Mouse (Mus musculus) liver, embryonic 11.5 days (tissue): ENCODE results near the gene Kank1. TPM values are rescaled to one million over a fixed set of nuclear protein-coding genes. Genes with fewer than 3 reads are reported as not detected.

Experiments used
- ATAC-seq: fragments of 200-750 bp; cut with Nextera tagmentation; replicated peaks from 2 replicates; pipeline ENCODE4 v1.8.0; 2017; ENCODE audit warnings: moderate number of reproducible peaks, mild to moderate bottlenecking, moderate TSS enrichment, moderate library complexity; ENCODE audit not compliant: low FRiP score
- DNase-seq: peaks from one replicate; pipeline ENCODE4 v3.0.0-alpha.2; 2017; ENCODE audit warnings: low spot score
- H3K27ac ChIP-seq: fragments of 300-500 bp; sonication (generic); 2 replicates; pipeline ENCODE4 v1.5.1; 2014; ENCODE audit warnings: mild to moderate bottlenecking, low read depth, low read length, control low read depth
- H3K27me3 ChIP-seq: fragments of 300-500 bp; sonication (generic); replicated peaks from 2 replicates; pipeline ENCODE4 v1.6.1; 2014; ENCODE audit warnings: low read length, mixed read lengths; ENCODE audit not compliant: control insufficient read depth, insufficient read depth
- H3K36me3 ChIP-seq: fragments of 300-500 bp; sonication (generic); 2 replicates; pipeline ENCODE4 v1.6.1; 2014; ENCODE audit warnings: mild to moderate bottlenecking, low read length, moderate library complexity, mixed read lengths; ENCODE audit not compliant: control insufficient read depth, insufficient read depth
- H3K4me1 ChIP-seq: fragments of 300-500 bp; sonication (generic); replicated peaks from 2 replicates; pipeline ENCODE4 v1.6.1; 2014; ENCODE audit warnings: low read length, mixed read lengths; ENCODE audit not compliant: control insufficient read depth, insufficient read depth
- H3K4me2 ChIP-seq: fragments of 300-500 bp; sonication (generic); 2 replicates; pipeline ENCODE4 v1.6.1; 2014; ENCODE audit warnings: mild to moderate bottlenecking, control low read depth, moderate library complexity
- H3K4me3 ChIP-seq: fragments of 300-500 bp; sonication (generic); 2 replicates; pipeline ENCODE4 v1.5.1; 2014; ENCODE audit warnings: low read depth, low read length, control low read depth
- H3K9ac ChIP-seq: fragments of 300-500 bp; sonication (generic); 2 replicates; pipeline ENCODE4 v1.6.1; 2014; ENCODE audit warnings: low read depth, low read length, control low read depth
- H3K9me3 ChIP-seq: fragments of 300-500 bp; sonication (generic); 2 replicates; pipeline ENCODE4 v1.6.1; 2016; ENCODE audit warnings: low read length, inconsistent platforms, mixed read lengths; ENCODE audit not compliant: control insufficient read depth
- WGBS: fragments of 180-500 bp; shearing (Covaris S2); extraction: QIAGEN DNeasy Blood & Tissue Kit; methylation state at CpG from one replicate; pipeline ENCODE4 v1.1.7; 2014; 5-methylcytosine and 5-hydroxymethylcytosine counted together
- polyA plus RNA-seq: library from polyadenylated mRNA; unstranded; fragments of >200 nt; fragmentation: Nextera tagmentation; extraction: Ambion mirVana; gene quantifications from 2 replicates; pipeline ENCODE4 v1.2.1, GENCODE M21; 2014

Gene Kank1
- polyA plus RNA-seq, 1 experiment from 2014 or later = 14.1 TPM

- Histone ChIP-seq H3K9me3 (no peaks in the 10 kb centered on the region), H3K27ac (no peak overlapping the region), H3K4me3 (no peak overlapping the region), H3K9ac (no peak overlapping the region), H3K4me2 (no peak overlapping the region), H3K36me3 (no peaks in the 10 kb centered on the region), H3K27me3 (no peaks in the 10 kb centered on the region), H3K4me1 (no peaks in the 10 kb centered on the region)
- ATAC-seq = no peak
- 88% methylated on average over 8 of the region's 8 CpGs for WGBS
- DNase-seq = no peak
Measured at GRCm38 (mm10) chr19:25246062-25246461, 9.3 kb downstream of the Kank1 start.

- 78% methylated on average over 14 of the region's 14 CpGs for WGBS
- Histone ChIP-seq H3K27me3 (no peaks in the 10 kb centered on the region), H3K36me3 (no peaks in the 10 kb centered on the region), H3K27ac (no peak overlapping the region), H3K4me3 (no peak overlapping the region), H3K9ac (no peak overlapping the region), H3K4me2 (no peak overlapping the region), H3K9me3 (no peaks in the 10 kb centered on the region), H3K4me1 (no peaks in the 10 kb centered on the region)
- ATAC-seq = no peak
- DNase-seq = no peak
Measured at GRCm38 (mm10) chr19:25247858-25248552, 11.2 kb downstream of the Kank1 start.

GRCm38 (mm10) chr19:25249230-25249629 is 12.5 kb downstream of the Kank1 start:
- DNase-seq = no peak
- H3K4me3 ChIP-seq = no peak overlapping the region
- no peaks in the 10 kb centered on the region for H3K36me3 ChIP-seq
- H3K27me3 ChIP-seq = no peaks in the 10 kb centered on the region
- H3K4me1 ChIP-seq = no peaks in the 10 kb centered on the region
- no peak overlapping the region for H3K4me2 ChIP-seq
- no peak for ATAC-seq
- no peak overlapping the region for H3K27ac ChIP-seq
- WGBS = 82% methylated on average over 13 of the region's 13 CpGs
- no peaks in the 10 kb centered on the region for H3K9me3 ChIP-seq
- H3K9ac ChIP-seq = no peak overlapping the region

GRCm38 (mm10) chr19:25251610-25252140 is 14.9 kb downstream of the Kank1 start:
- 72% methylated on average over 3 of the region's 3 CpGs for WGBS
- Histone ChIP-seq H3K4me2 (no peak overlapping the region), H3K27ac (no peak overlapping the region), H3K4me1 (no peaks in the 10 kb centered on the region), H3K36me3 (no peaks in the 10 kb centered on the region), H3K9me3 (no peaks in the 10 kb centered on the region), H3K27me3 (no peaks in the 10 kb centered on the region), H3K4me3 (no peak overlapping the region), H3K9ac (no peak overlapping the region)
- DNase-seq = no peak
- no peak for ATAC-seq

- DNase-seq (no peak), ATAC-seq (no peak)
- Histone ChIP-seq H3K4me3 (no peak overlapping the region), H3K9ac (no peak overlapping the region), H3K4me2 (no peak overlapping the region), H3K9me3 (no peaks in the 10 kb centered on the region), H3K27me3 (no peaks in the 10 kb centered on the region), H3K36me3 (no peaks in the 10 kb centered on the region), H3K27ac (no peak overlapping the region), H3K4me1 (no peaks in the 10 kb centered on the region)
- 81% methylated on average over 6 of the region's 6 CpGs for WGBS
Measured at GRCm38 (mm10) chr19:25253198-25253597, 16.4 kb downstream of the Kank1 start.

GRCm38 (mm10) chr19:25253628-25254027 is 16.9 kb downstream of the Kank1 start:
- Histone ChIP-seq H3K36me3 (no peaks in the 10 kb centered on the region), H3K9me3 (no peaks in the 10 kb centered on the region), H3K4me2 (no peak overlapping the region), H3K27me3 (no peaks in the 10 kb centered on the region), H3K9ac (no peak overlapping the region), H3K4me1 (no peaks in the 10 kb centered on the region), H3K27ac (no peak overlapping the region), H3K4me3 (no peak overlapping the region)
- DNase-seq = no peak
- no peak for ATAC-seq
- 80% methylated on average over 3 of the region's 3 CpGs for WGBS

GRCm38 (mm10) chr19:25258321-25258720 is 21.5 kb downstream of the Kank1 start:
- H3K4me3 ChIP-seq = no peak overlapping the region
- H3K27ac ChIP-seq = no peak overlapping the region
- DNase-seq (no peak), ATAC-seq (no peak)
- no peaks in the 10 kb centered on the region for H3K27me3 ChIP-seq
- no peaks in the 10 kb centered on the region for H3K4me1 ChIP-seq
- whole genome bisulfite sequencing = 77% methylated on average over 6 of the region's 6 CpGs
- H3K4me2 ChIP-seq = no peak overlapping the region
- H3K36me3 ChIP-seq = no peaks in the 10 kb centered on the region
- no peak overlapping the region for H3K9ac ChIP-seq
- no peaks in the 10 kb centered on the region for H3K9me3 ChIP-seq

- H3K4me1 ChIP-seq = 0 out of 2 replicates have a peak, but pooled peaks cover 2% of the 10 kb centered on the region
- no peaks in the 10 kb centered on the region; the same call in 1 of the 2 replicates for H3K9me3 ChIP-seq
- H3K4me3 ChIP-seq = no peak overlapping the region
- no peak overlapping the region for H3K4me2 ChIP-seq
- H3K9ac ChIP-seq = no peak overlapping the region
- H3K36me3 ChIP-seq = no peaks in the 10 kb centered on the region
- H3K27ac ChIP-seq = no peak overlapping the region
- H3K27me3 ChIP-seq = no peaks in the 10 kb centered on the region
- DNase-seq (no peak), ATAC-seq (no peak)
- WGBS = 48% methylated on average over 9 of the region's 9 CpGs
Measured at GRCm38 (mm10) chr19:25266181-25266580, 29.4 kb downstream of the Kank1 start.

- no peaks in the 10 kb centered on the region for H3K27me3 ChIP-seq
- H3K9ac ChIP-seq = no peak overlapping the region
Measured at GRCm38 (mm10) chr19:25267247-25267646, 30.5 kb downstream of the Kank1 start.

More at GRCm38 (mm10) chr19:25267247-25267646, 30.5 kb downstream of the Kank1 start:
- DNase-seq (no peak), ATAC-seq (no peak)
- Histone ChIP-seq H3K4me2 (no peak overlapping the region), H3K36me3 (no peaks in the 10 kb centered on the region), H3K9me3 (no peaks in the 10 kb centered on the region; the same call in 1 of the 2 replicates), H3K4me3 (no peak overlapping the region), H3K27ac (no peak overlapping the region), H3K4me1 (0 out of 2 replicates have a peak, but pooled peaks cover 2% of the 10 kb centered on the region)
- 47% methylated on average over 6 of the region's 6 CpGs for WGBS
